Mouse (Mus musculus): Measurements from ENCODE around the gene Rufy3.

GRCm38 (mm10) chr5:88699251-88699913, 134.5 kb downstream of the Rufy3 start:
- TF ChIP-seq CTCF (conservative IDR thresholded peaks at IDR 0.05; ENCODE audit: low read length), result no peak
- TF ChIP-seq POU5F1 (IDR thresholded peaks at IDR 0.05; ENCODE audit: borderline replicate concordance, low read length), result no peak
